Mouse (Mus musculus) brain, embryonic 14.5 days (tissue): Measurements from ENCODE around the gene St8sia1.
A peak's percentile ranks its signal among the peaks of the same experiment; 100 is the strongest.

ENCODE experiments used
- CTCF ChIP-seq: fragments of 200-500 bp; IDR thresholded peaks from 2 replicates; pipeline ENCODE4 v1.5.1; 2012; ENCODE audit warnings: inconsistent platforms, mild to moderate bottlenecking, moderate library complexity, borderline replicate concordance; ENCODE audit not compliant: insufficient read depth, insufficient read length; ENCODE audit errors: extremely low read depth
- POLR2A ChIP-seq: fragments of 200-500 bp; IDR thresholded peaks from 2 replicates; pipeline ENCODE4 v1.6.1; 2012; ENCODE audit warnings: mild to moderate bottlenecking, inconsistent platforms, borderline replicate concordance; ENCODE audit not compliant: poor library complexity, insufficient read depth, insufficient read length, severe bottlenecking; ENCODE audit errors: extremely low read depth

GRCm38 (mm10) chr6:142831243-142831642 lies 133.0 kb downstream of the St8sia1 start:
- TF ChIP-seq CTCF (peak; percentile 15; the same call in 1 of the 2 replicates), POLR2A (no peak)
